Mouse (Mus musculus): ENCODE measurements at regions not wholly inside any gene's neighbourhood (a gene's known extent, or its start where the extent isn't known, plus 50 kb on each side); places are given as distances from the start of the nearest gene placed in this dataset.

GRCm38 (mm10) chr4:31689083-31689482 is 274.8 kb upstream of the Map3k7 start:
- Histone ChIP-seq H3K27ac (replicated peaks; ENCODE audit: low read depth, low read length) (no peak overlapping the region), H3K4me3 (replicated peaks; ENCODE audit: low read length) (no peak overlapping the region), H3K27me3 (ENCODE audit: control insufficient read depth, insufficient read depth, low read length) (no peaks in the 10 kb centered on the region), H3K9ac (ENCODE audit: low read depth, low read length, severe bottlenecking) (no peak overlapping the region), H3K9me3 (ENCODE audit: control insufficient read depth, low read length) (no peaks in the 10 kb centered on the region), H3K36me3 (ENCODE audit: control insufficient read depth, insufficient read depth, low read length) (no peaks in the 10 kb centered on the region), H3K4me1 (ENCODE audit: control insufficient read depth, insufficient read depth, low read length) (no peaks in the 10 kb centered on the region), H3K4me2 (replicated peaks; ENCODE audit: low read depth, low read length, severe bottlenecking) (no peak overlapping the region)
- ATAC-seq (ENCODE audit: low FRiP score, low read depth) (no peak), DNase-seq (ENCODE audit: low spot score) (no peak)
- no peak for TF ChIP-seq POLR2A (IDR thresholded peaks at IDR 0.05; ENCODE audit: borderline replicate concordance, extremely low read depth, insufficient read depth, insufficient read length)
- 89% methylated on average over 2 of the region's 2 CpGs for WGBS

- H3K36me3 ChIP-seq (ENCODE audit: control insufficient read depth, insufficient read depth, low read length) = no peaks in the 10 kb centered on the region
- H3K4me1 ChIP-seq (ENCODE audit: control insufficient read depth, insufficient read depth, low read length) = peaks cover 4% of the 10 kb centered on the region; the same call in 1 of the 2 replicates
- peak; percentile 57 for DNase-seq (ENCODE audit: low spot score)
- TF ChIP-seq POLR2A (IDR thresholded peaks at IDR 0.05; ENCODE audit: borderline replicate concordance, extremely low read depth, insufficient read depth, insufficient read length) = no peak
- no peak overlapping the region for H3K9ac ChIP-seq (ENCODE audit: low read depth, low read length, severe bottlenecking)
- WGBS = 11% methylated on average over 9 of the region's 9 CpGs
- no peak overlapping the region for H3K27ac ChIP-seq (replicated peaks; ENCODE audit: low read depth, low read length)
- 0 out of 2 replicates have a peak, but pooled peaks have one; percentile 37 for ATAC-seq (ENCODE audit: low FRiP score, low read depth)
- no peaks in the 10 kb centered on the region for H3K9me3 ChIP-seq (ENCODE audit: control insufficient read depth, low read length)
- no peaks in the 10 kb centered on the region for H3K27me3 ChIP-seq (ENCODE audit: control insufficient read depth, insufficient read depth, low read length)
- H3K4me2 ChIP-seq (replicated peaks; ENCODE audit: low read depth, low read length, severe bottlenecking) = no peak overlapping the region; the same call in 1 of the 2 replicates
- no peak overlapping the region for H3K4me3 ChIP-seq (replicated peaks; ENCODE audit: low read length)
Measured at GRCm38 (mm10) chr4:31697769-31698505, 266.0 kb upstream of the Map3k7 start.

- WGBS = 29% methylated on average over 4 of the region's 4 CpGs
- H3K4me1 ChIP-seq (ENCODE audit: control insufficient read depth, insufficient read depth, low read length) = peaks cover 4% of the 10 kb centered on the region; the same call in 1 of the 2 replicates
- TF ChIP-seq POLR2A (IDR thresholded peaks at IDR 0.05; ENCODE audit: borderline replicate concordance, extremely low read depth, insufficient read depth, insufficient read length) = no peak
- no peak overlapping the region for H3K4me3 ChIP-seq (replicated peaks; ENCODE audit: low read length)
- no peak overlapping the region for H3K4me2 ChIP-seq (replicated peaks; ENCODE audit: low read depth, low read length, severe bottlenecking)
- H3K9me3 ChIP-seq (ENCODE audit: control insufficient read depth, low read length) = no peaks in the 10 kb centered on the region
- no peak overlapping the region for H3K9ac ChIP-seq (ENCODE audit: low read depth, low read length, severe bottlenecking)
- H3K27ac ChIP-seq (replicated peaks; ENCODE audit: low read depth, low read length) = no peak overlapping the region
- no peaks in the 10 kb centered on the region for H3K36me3 ChIP-seq (ENCODE audit: control insufficient read depth, insufficient read depth, low read length)
- DNase-seq (ENCODE audit: low spot score) (no peak), ATAC-seq (ENCODE audit: low FRiP score, low read depth) (no peak)
- no peaks in the 10 kb centered on the region for H3K27me3 ChIP-seq (ENCODE audit: control insufficient read depth, insufficient read depth, low read length)
Measured at GRCm38 (mm10) chr4:31698506-31698782, 265.5 kb upstream of the Map3k7 start.

GRCm38 (mm10) chr4:31699296-31699695 is 264.6 kb upstream of the Map3k7 start:
- WGBS = 71% methylated on average over 5 of the region's 5 CpGs
- DNase-seq (ENCODE audit: low spot score) = no peak
- Histone ChIP-seq H3K27ac (replicated peaks; ENCODE audit: low read depth, low read length) (no peak overlapping the region), H3K9me3 (ENCODE audit: control insufficient read depth, low read length) (no peaks in the 10 kb centered on the region), H3K27me3 (ENCODE audit: control insufficient read depth, insufficient read depth, low read length) (no peaks in the 10 kb centered on the region), H3K4me1 (ENCODE audit: control insufficient read depth, insufficient read depth, low read length) (peaks cover 4% of the 10 kb centered on the region; the same call in 1 of the 2 replicates), H3K36me3 (ENCODE audit: control insufficient read depth, insufficient read depth, low read length) (no peaks in the 10 kb centered on the region), H3K9ac (ENCODE audit: low read depth, low read length, severe bottlenecking) (no peak overlapping the region), H3K4me2 (replicated peaks; ENCODE audit: low read depth, low read length, severe bottlenecking) (no peak overlapping the region), H3K4me3 (replicated peaks; ENCODE audit: low read length) (no peak overlapping the region)
- no peak for ATAC-seq (ENCODE audit: low FRiP score, low read depth)
- no peak for TF ChIP-seq POLR2A (IDR thresholded peaks at IDR 0.05; ENCODE audit: borderline replicate concordance, extremely low read depth, insufficient read depth, insufficient read length)

GRCm38 (mm10) chr4:31714054-31714651 is 249.7 kb upstream of the Map3k7 start:
- ATAC-seq (ENCODE audit: low FRiP score, low read depth) (no peak), DNase-seq (ENCODE audit: low spot score) (no peak)
- Histone ChIP-seq H3K36me3 (ENCODE audit: control insufficient read depth, insufficient read depth, low read length) (no peaks in the 10 kb centered on the region), H3K9me3 (ENCODE audit: control insufficient read depth, low read length) (no peaks in the 10 kb centered on the region), H3K27me3 (ENCODE audit: control insufficient read depth, insufficient read depth, low read length) (no peaks in the 10 kb centered on the region), H3K4me2 (replicated peaks; ENCODE audit: low read depth, low read length, severe bottlenecking) (no peak overlapping the region), H3K4me3 (replicated peaks; ENCODE audit: low read length) (no peak overlapping the region), H3K4me1 (ENCODE audit: control insufficient read depth, insufficient read depth, low read length) (no peaks in the 10 kb centered on the region), H3K27ac (replicated peaks; ENCODE audit: low read depth, low read length) (no peak overlapping the region), H3K9ac (ENCODE audit: low read depth, low read length, severe bottlenecking) (no peak overlapping the region)
- 65% methylated on average over 2 of the region's 2 CpGs for WGBS
- no peak for TF ChIP-seq POLR2A (IDR thresholded peaks at IDR 0.05; ENCODE audit: borderline replicate concordance, extremely low read depth, insufficient read depth, insufficient read length)
